Mouse (Mus musculus) bone marrow, adult 2 months (tissue): ENCODE measurements around the gene Vamp8.

Experiments
- CTCF ChIP-seq: fragments of 200-500 bp; IDR thresholded peaks from 2 replicates; pipeline ENCODE4 v1.5.1; 2011; ENCODE audit warnings: low read length, control low read depth; ENCODE audit not compliant: control insufficient read depth, insufficient read depth
- POLR2A ChIP-seq: fragments of 200-500 bp; IDR thresholded peaks from 2 replicates; pipeline ENCODE4 v1.6.1; 2011; ENCODE audit warnings: low read depth, mild to moderate bottlenecking, control low read depth, low read length, borderline replicate concordance; ENCODE audit not compliant: control insufficient read depth

DNA sequence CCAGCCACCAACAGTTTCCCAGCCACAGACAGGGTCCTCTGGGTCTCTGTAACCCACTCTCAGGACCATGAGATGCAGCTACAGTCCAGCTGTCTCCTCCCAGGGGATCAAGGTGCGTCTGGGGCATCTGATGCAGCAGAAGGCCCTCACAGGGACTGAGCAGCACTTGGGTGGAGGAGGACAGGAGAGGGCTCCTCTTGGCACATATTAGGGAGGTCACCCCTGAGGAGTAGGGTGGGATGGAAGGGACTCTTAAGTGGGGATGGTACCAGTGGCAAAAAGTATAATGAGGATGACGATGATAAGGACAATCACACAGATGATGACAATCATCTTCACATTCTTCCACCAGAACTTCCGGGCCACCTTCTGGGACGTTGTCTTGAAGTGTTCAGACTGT lies 5.2 kb downstream of the Vamp8 start:
- no peak for TF ChIP-seq CTCF
- TF ChIP-seq POLR2A: no peak
